In the genomic region with DNA sequence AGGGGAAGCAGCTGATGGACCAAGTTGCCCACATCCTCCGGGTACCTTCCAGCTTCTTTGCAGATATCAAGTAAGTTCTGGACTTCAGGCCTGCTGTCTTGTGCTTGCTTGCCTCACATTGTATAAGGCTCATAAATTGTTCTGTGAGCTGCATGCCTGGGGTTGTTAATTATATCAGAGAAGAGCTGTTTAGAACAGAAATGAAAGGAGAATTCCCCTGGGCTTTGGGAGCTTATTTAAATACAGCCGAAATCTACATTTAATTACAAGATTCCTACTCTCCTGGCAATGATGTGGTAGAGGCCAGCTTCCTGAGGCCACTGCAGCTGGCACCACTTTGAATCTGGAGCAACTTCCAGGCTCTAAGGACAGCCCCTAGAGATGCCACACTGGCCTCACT, we compare ENCODE assay signal across 30 mouse cellular contexts.
DNase-seq lines count a peak whose midpoint lies in the region; ATAC-seq and TF ChIP-seq lines count a peak whose summit lies in the region.
"Had no signal": no experiment of that assay in that cellular context is flagged by ENCODE, and none has a peak within 500 bp of the region (broad histone marks: within the 10 kb centered on the region; RNA-seq: fewer than 3 reads in every experiment).

No protein-coding gene starts in this region.

- no peaks in the 10 kb centered on the region for H3K9me3 ChIP-seq in forebrain, embryonic 13.5 days (replicated peaks)
- H3K9me3 ChIP-seq in forebrain, embryonic 16.5 days (ENCODE audit: control insufficient read depth, low read length): no peaks in the 10 kb centered on the region
- H3K9me3 ChIP-seq in hindbrain, embryonic 14.5 days (ENCODE audit: control insufficient read depth, low read length): no peaks in the 10 kb centered on the region
- no peaks in the 10 kb centered on the region; the same call in 1 of the 2 replicates for H3K9me3 ChIP-seq in hindbrain, embryonic 11.5 days (ENCODE audit: control insufficient read depth, low read length)
- no peaks in the 10 kb centered on the region for H3K9me3 ChIP-seq in midbrain, embryonic 15.5 days
- H3K9me3 ChIP-seq: embryonic facial prominence, embryonic 12.5 days; forebrain, embryonic 12.5 days; heart, embryonic 13.5 days; intestine, embryonic 15.5 days; liver, embryonic 12.5 days had no signal

- WGBS in forebrain, embryonic 13.5 days: 69% methylated on average over 2 of the region's 2 CpGs
- WGBS in forebrain, embryonic 16.5 days: 47% methylated on average over 2 of the region's 2 CpGs
- 46% methylated on average over 2 of the region's 2 CpGs for WGBS in hindbrain, embryonic 14.5 days
- 86% methylated on average over 2 of the region's 2 CpGs for WGBS in hindbrain, embryonic 11.5 days
- WGBS in midbrain, embryonic 15.5 days: 57% methylated on average over 2 of the region's 2 CpGs
- 70% methylated on average over 2 of the region's 2 CpGs for WGBS in cerebellum, adult 2 months

- 0 out of 2 replicates have a peak overlapping the region, but pooled peaks have one; percentile 7 for H3K27ac ChIP-seq in forebrain, embryonic 13.5 days
- no peak overlapping the region; the same call in 1 of the 2 replicates for H3K27ac ChIP-seq in forebrain, embryonic 16.5 days (ENCODE audit: low read length)
- peak overlapping the region; percentile 86; the same call in 1 of the 2 replicates for H3K27ac ChIP-seq in hindbrain, embryonic 14.5 days
- H3K27ac ChIP-seq in hindbrain, embryonic 11.5 days (ENCODE audit: low read depth, low read length): no peak overlapping the region
- peak overlapping the region; percentile 63 for H3K27ac ChIP-seq in midbrain, embryonic 15.5 days
- H3K27ac ChIP-seq in cerebellum, adult 2 months (ENCODE audit: insufficient read depth, low read length): no peak overlapping the region
- H3K27ac ChIP-seq: embryonic facial prominence, embryonic 12.5 days; forebrain, embryonic 12.5 days; heart, adult 2 months; heart, embryonic 13.5 days; intestine, embryonic 15.5 days; kidney, postnatal 0 days; liver, embryonic 12.5 days; stomach, postnatal 0 days had no signal

- DNase-seq in hindbrain, embryonic 14.5 days (ENCODE audit: low spot score): peak; percentile 62
- no peak for DNase-seq in hindbrain, embryonic 11.5 days (ENCODE audit: low spot score)
- peak; percentile 40 for DNase-seq in brain, adult 2 months (ENCODE audit: low read depth, low spot score)
- DNase-seq in adrenal gland, adult 18-20 months (ENCODE audit: low spot score in 2 of 2): no peak
- no peak for DNase-seq in cerebellum, adult 2 months
- DNase-seq: adrenal gland, postnatal 25 days; cerebellum, adult 8-10 months; cerebellum, postnatal 36 days; gastrocnemius, postnatal 36 days; heart, adult 2 months; heart, postnatal 10 days; kidney, adult 8-10 months; kidney, postnatal 4 days; liver, postnatal 0 days; right cerebral cortex, postnatal 4 days; thymus, adult 18-20 months; thymus, postnatal 25 days had no signal

- ATAC-seq in forebrain, embryonic 13.5 days: no peak
- no peak; the same call in 1 of the 2 replicates for ATAC-seq in forebrain, embryonic 16.5 days
- no peak for ATAC-seq in hindbrain, embryonic 14.5 days (ENCODE audit: low FRiP score)
- ATAC-seq in hindbrain, embryonic 11.5 days (ENCODE audit: low FRiP score): no peak
- peak; percentile 22; the same call in 1 of the 2 replicates for ATAC-seq in midbrain, embryonic 15.5 days (replicated peaks)
- ATAC-seq: intestine, embryonic 15.5 days; liver, embryonic 12.5 days; liver, postnatal 0 days; Patski had no signal

- H3K9ac ChIP-seq in forebrain, embryonic 13.5 days: no peak overlapping the region
- no peak overlapping the region for H3K9ac ChIP-seq in forebrain, embryonic 16.5 days (replicated peaks; ENCODE audit: low read depth, low read length)
- H3K9ac ChIP-seq in hindbrain, embryonic 14.5 days: no peak overlapping the region
- H3K9ac ChIP-seq in hindbrain, embryonic 11.5 days (ENCODE audit: low read depth, low read length): no peak overlapping the region
- H3K9ac ChIP-seq in midbrain, embryonic 15.5 days: no peak overlapping the region
- H3K9ac ChIP-seq: embryonic facial prominence, embryonic 12.5 days; forebrain, embryonic 12.5 days; heart, embryonic 13.5 days; intestine, embryonic 15.5 days; liver, embryonic 12.5 days; liver, postnatal 0 days had no signal

- no peak overlapping the region for H3K4me3 ChIP-seq in forebrain, embryonic 13.5 days
- no peak overlapping the region for H3K4me3 ChIP-seq in forebrain, embryonic 16.5 days (replicated peaks; ENCODE audit: low read length)
- no peak overlapping the region for H3K4me3 ChIP-seq in hindbrain, embryonic 14.5 days (replicated peaks; ENCODE audit: low read length)
- H3K4me3 ChIP-seq in hindbrain, embryonic 11.5 days (ENCODE audit: low read depth, low read length): no peak overlapping the region
- no peak overlapping the region for H3K4me3 ChIP-seq in midbrain, embryonic 15.5 days
- H3K4me3 ChIP-seq in cerebellum, adult 2 months (replicated peaks; ENCODE audit: insufficient read depth, low read depth, low read length): no peak overlapping the region
- H3K4me3 ChIP-seq: embryonic facial prominence, embryonic 12.5 days; forebrain, embryonic 12.5 days; heart, adult 2 months; heart, embryonic 13.5 days; intestine, embryonic 15.5 days; liver, embryonic 12.5 days; megakaryocyte, embryonic 14.5 days had no signal

- H3K36me3 ChIP-seq in forebrain, embryonic 13.5 days (ENCODE audit: poor library complexity, severe bottlenecking): no peaks in the 10 kb centered on the region
- H3K36me3 ChIP-seq in forebrain, embryonic 16.5 days (ENCODE audit: control insufficient read depth, insufficient read depth): no peaks in the 10 kb centered on the region
- no peaks in the 10 kb centered on the region for H3K36me3 ChIP-seq in hindbrain, embryonic 14.5 days (replicated peaks; ENCODE audit: control insufficient read depth, insufficient read depth)
- H3K36me3 ChIP-seq in hindbrain, embryonic 11.5 days (ENCODE audit: control insufficient read depth, insufficient read depth, low read length): no peaks in the 10 kb centered on the region
- no peaks in the 10 kb centered on the region for H3K36me3 ChIP-seq in midbrain, embryonic 15.5 days (replicated peaks)
- H3K36me3 ChIP-seq: embryonic facial prominence, embryonic 12.5 days; forebrain, embryonic 12.5 days; G1E; heart, embryonic 13.5 days; intestine, embryonic 15.5 days; liver, embryonic 12.5 days had no signal

- H3K4me1 ChIP-seq in forebrain, embryonic 13.5 days: peaks cover 16% of the 10 kb centered on the region; the same call in 1 of the 2 replicates
- peaks cover 13% of the 10 kb centered on the region; the same call in 1 of the 2 replicates for H3K4me1 ChIP-seq in forebrain, embryonic 16.5 days (replicated peaks; ENCODE audit: control insufficient read depth, insufficient read depth, low read length)
- peaks cover 27% of the 10 kb centered on the region for H3K4me1 ChIP-seq in hindbrain, embryonic 14.5 days (replicated peaks; ENCODE audit: control insufficient read depth, insufficient read depth, low read length)
- no peaks in the 10 kb centered on the region for H3K4me1 ChIP-seq in hindbrain, embryonic 11.5 days (replicated peaks; ENCODE audit: control insufficient read depth, insufficient read depth, low read length)
- H3K4me1 ChIP-seq in midbrain, embryonic 15.5 days: peaks cover 28% of the 10 kb centered on the region
- no peaks in the 10 kb centered on the region for H3K4me1 ChIP-seq in cerebellum, adult 2 months (ENCODE audit: control insufficient read depth, insufficient read depth, low read length)
- H3K4me1 ChIP-seq: embryonic facial prominence, embryonic 12.5 days; heart, embryonic 13.5 days; intestine, embryonic 15.5 days; liver, embryonic 12.5 days; megakaryocyte, embryonic 14.5 days had no signal

- no peak overlapping the region for H3K4me2 ChIP-seq in forebrain, embryonic 13.5 days
- no peak overlapping the region for H3K4me2 ChIP-seq in forebrain, embryonic 16.5 days (ENCODE audit: low read length)
- H3K4me2 ChIP-seq in hindbrain, embryonic 14.5 days (replicated peaks): no peak overlapping the region
- H3K4me2 ChIP-seq in hindbrain, embryonic 11.5 days (replicated peaks; ENCODE audit: low read depth, low read length): no peak overlapping the region
- H3K4me2 ChIP-seq in midbrain, embryonic 15.5 days: no peak overlapping the region
- H3K4me2 ChIP-seq: embryonic facial prominence, embryonic 12.5 days; forebrain, embryonic 12.5 days; heart, embryonic 13.5 days; intestine, embryonic 15.5 days; liver, embryonic 12.5 days had no signal

- TF ChIP-seq CTCF in cerebellum, adult 2 months (IDR thresholded peaks at IDR 0.05; ENCODE audit: borderline replicate concordance, insufficient read depth, low read depth, low read length): no peak

- no peaks in the 10 kb centered on the region for H3K27me3 ChIP-seq in forebrain, embryonic 13.5 days
- H3K27me3 ChIP-seq in forebrain, embryonic 16.5 days (replicated peaks; ENCODE audit: control insufficient read depth, insufficient read depth, low read length): no peaks in the 10 kb centered on the region
- H3K27me3 ChIP-seq in hindbrain, embryonic 14.5 days (ENCODE audit: control insufficient read depth, insufficient read depth, low read length): no peaks in the 10 kb centered on the region
- H3K27me3 ChIP-seq in hindbrain, embryonic 11.5 days (ENCODE audit: control insufficient read depth, insufficient read depth, low read length): no peaks in the 10 kb centered on the region
- no peaks in the 10 kb centered on the region for H3K27me3 ChIP-seq in midbrain, embryonic 15.5 days (replicated peaks)
- H3K27me3 ChIP-seq in cerebellum, adult 2 months (ENCODE audit: control insufficient read depth, insufficient read depth, low read length): no peaks in the 10 kb centered on the region
- H3K27me3 ChIP-seq: embryonic facial prominence, embryonic 12.5 days; forebrain, embryonic 12.5 days; heart, embryonic 13.5 days; intestine, embryonic 15.5 days; liver, embryonic 12.5 days; megakaryocyte, embryonic 14.5 days; Patski had no signal

- no peak for TF ChIP-seq POLR2A in cerebellum, adult 2 months (IDR thresholded peaks at IDR 0.05; ENCODE audit: borderline replicate concordance, insufficient read depth, low read length)

Comparison
In these comparisons a context has a peak if more than half of its experiments do, and no peak if none do; other contexts are left out.
1. H3K27ac ChIP-seq: peak in forebrain, embryonic 13.5 days (single experiment), hindbrain, embryonic 14.5 days (single experiment) and midbrain, embryonic 15.5 days (single experiment); none in forebrain, embryonic 16.5 days (single experiment), hindbrain, embryonic 11.5 days (single experiment) and cerebellum, adult 2 months (single experiment).
2. DNase-seq: peak in hindbrain, embryonic 14.5 days (single experiment) and brain, adult 2 months (single experiment); none in hindbrain, embryonic 11.5 days (single experiment), adrenal gland, adult 18-20 months (0 of 2) and cerebellum, adult 2 months (0 of 2).